Mouse (Mus musculus): Measurements from ENCODE around the gene Ubtf. TPM values are rescaled to one million over a fixed set of nuclear protein-coding genes. Genes with fewer than 3 reads are reported as not detected.

The Ubtf gene
- polyA plus RNA-seq, 1 experiment from 2014 or later = 65.5 TPM

- Histone ChIP-seq H3K9ac (ENCODE audit: low read depth, low read length) (no peak overlapping the region), H3K4me1 (ENCODE audit: control insufficient read depth, insufficient read depth, low read length) (no peaks in the 10 kb centered on the region), H3K27me3 (replicated peaks; ENCODE audit: control insufficient read depth, insufficient read depth, low read length) (0 out of 2 replicates have a peak, but pooled peaks cover 3% of the 10 kb centered on the region), H3K27ac (ENCODE audit: low read length) (no peak overlapping the region), H3K9me3 (ENCODE audit: control insufficient read depth, low read length) (no peaks in the 10 kb centered on the region), H3K4me3 (ENCODE audit: low read length) (no peak overlapping the region), H3K36me3 (ENCODE audit: control insufficient read depth, insufficient read depth, low read length) (no peaks in the 10 kb centered on the region), H3K4me2 (ENCODE audit: low read depth, low read length) (no peak overlapping the region)
- 71% methylated on average over 10 of the region's 10 CpGs for WGBS
- ATAC-seq = no peak
Measured at GRCm38 (mm10) chr11:102358365-102358764, 38.8 kb upstream of the Ubtf start.

- no peaks in the 10 kb centered on the region for H3K4me1 ChIP-seq (ENCODE audit: control insufficient read depth, insufficient read depth, low read length)
- H3K36me3 ChIP-seq (ENCODE audit: control insufficient read depth, insufficient read depth, low read length) = no peaks in the 10 kb centered on the region
- no peak overlapping the region for H3K4me2 ChIP-seq (ENCODE audit: low read depth, low read length)
- 0 out of 2 replicates have a peak, but pooled peaks cover 3% of the 10 kb centered on the region for H3K27me3 ChIP-seq (replicated peaks; ENCODE audit: control insufficient read depth, insufficient read depth, low read length)
- H3K9ac ChIP-seq (ENCODE audit: low read depth, low read length) = no peak overlapping the region
- no peaks in the 10 kb centered on the region for H3K9me3 ChIP-seq (ENCODE audit: control insufficient read depth, low read length)
- H3K27ac ChIP-seq (ENCODE audit: low read length) = no peak overlapping the region
- ATAC-seq = no peak
- WGBS = 64% methylated on average over 31 of the region's 31 CpGs
- H3K4me3 ChIP-seq (ENCODE audit: low read length) = no peak overlapping the region
Measured at GRCm38 (mm10) chr11:102356636-102357350, 37.3 kb upstream of the Ubtf start.

GRCm38 (mm10) chr11:102356190-102356589 is 36.6 kb upstream of the Ubtf start:
- Histone ChIP-seq H3K27me3 (replicated peaks; ENCODE audit: control insufficient read depth, insufficient read depth, low read length) (0 out of 2 replicates have a peak, but pooled peaks cover 3% of the 10 kb centered on the region), H3K36me3 (ENCODE audit: control insufficient read depth, insufficient read depth, low read length) (no peaks in the 10 kb centered on the region), H3K9me3 (ENCODE audit: control insufficient read depth, low read length) (no peaks in the 10 kb centered on the region), H3K4me2 (ENCODE audit: low read depth, low read length) (no peak overlapping the region), H3K9ac (ENCODE audit: low read depth, low read length) (no peak overlapping the region), H3K4me1 (ENCODE audit: control insufficient read depth, insufficient read depth, low read length) (no peaks in the 10 kb centered on the region), H3K4me3 (ENCODE audit: low read length) (no peak overlapping the region), H3K27ac (ENCODE audit: low read length) (no peak overlapping the region)
- no peak for ATAC-seq
- WGBS = 78% methylated on average over 12 of the region's 12 CpGs

GRCm38 (mm10) chr11:102355501-102355900 is 36.0 kb upstream of the Ubtf start:
- Histone ChIP-seq H3K4me3 (ENCODE audit: low read length) (no peak overlapping the region), H3K27ac (ENCODE audit: low read length) (no peak overlapping the region), H3K9me3 (ENCODE audit: control insufficient read depth, low read length) (no peaks in the 10 kb centered on the region), H3K4me2 (ENCODE audit: low read depth, low read length) (no peak overlapping the region), H3K27me3 (replicated peaks; ENCODE audit: control insufficient read depth, insufficient read depth, low read length) (0 out of 2 replicates have a peak, but pooled peaks cover 3% of the 10 kb centered on the region), H3K4me1 (ENCODE audit: control insufficient read depth, insufficient read depth, low read length) (no peaks in the 10 kb centered on the region), H3K36me3 (ENCODE audit: control insufficient read depth, insufficient read depth, low read length) (no peaks in the 10 kb centered on the region), H3K9ac (ENCODE audit: low read depth, low read length) (no peak overlapping the region)
- WGBS = 86% methylated on average over 3 of the region's 3 CpGs
- ATAC-seq = no peak

- H3K4me2 ChIP-seq (ENCODE audit: low read depth, low read length) = no peak overlapping the region
- peaks cover 5% of the 10 kb centered on the region for H3K4me1 ChIP-seq (ENCODE audit: control insufficient read depth, insufficient read depth, low read length)
- no peak overlapping the region for H3K27ac ChIP-seq (ENCODE audit: low read length)
- no peaks in the 10 kb centered on the region for H3K9me3 ChIP-seq (ENCODE audit: control insufficient read depth, low read length)
- no peak overlapping the region for H3K4me3 ChIP-seq (ENCODE audit: low read length)
- 31% methylated on average over 8 of the region's 8 CpGs for WGBS
- no peaks in the 10 kb centered on the region for H3K36me3 ChIP-seq (ENCODE audit: control insufficient read depth, insufficient read depth, low read length)
- 0 out of 2 replicates have a peak, but pooled peaks cover 3% of the 10 kb centered on the region for H3K27me3 ChIP-seq (replicated peaks; ENCODE audit: control insufficient read depth, insufficient read depth, low read length)
- ATAC-seq = no peak
- H3K9ac ChIP-seq (ENCODE audit: low read depth, low read length) = no peak overlapping the region
Measured at GRCm38 (mm10) chr11:102353021-102353431, 33.5 kb upstream of the Ubtf start.

- Histone ChIP-seq H3K9me3 (ENCODE audit: control insufficient read depth, low read length) (no peaks in the 10 kb centered on the region), H3K27me3 (replicated peaks; ENCODE audit: control insufficient read depth, insufficient read depth, low read length) (0 out of 2 replicates have a peak, but pooled peaks cover 3% of the 10 kb centered on the region), H3K9ac (ENCODE audit: low read depth, low read length) (no peak overlapping the region), H3K4me2 (ENCODE audit: low read depth, low read length) (no peak overlapping the region), H3K4me3 (ENCODE audit: low read length) (no peak overlapping the region), H3K4me1 (ENCODE audit: control insufficient read depth, insufficient read depth, low read length) (peaks cover 5% of the 10 kb centered on the region), H3K27ac (ENCODE audit: low read length) (no peak overlapping the region), H3K36me3 (ENCODE audit: control insufficient read depth, insufficient read depth, low read length) (no peaks in the 10 kb centered on the region)
- no peak for ATAC-seq
- 51% methylated on average over 5 of the region's 5 CpGs for WGBS
Measured at GRCm38 (mm10) chr11:102352378-102352777, 32.8 kb upstream of the Ubtf start.

- Histone ChIP-seq H3K27me3 (replicated peaks; ENCODE audit: control insufficient read depth, insufficient read depth, low read length) (0 out of 2 replicates have a peak, but pooled peaks cover 3% of the 10 kb centered on the region), H3K27ac (ENCODE audit: low read length) (no peak overlapping the region), H3K36me3 (ENCODE audit: control insufficient read depth, insufficient read depth, low read length) (no peaks in the 10 kb centered on the region), H3K4me2 (ENCODE audit: low read depth, low read length) (no peak overlapping the region), H3K4me1 (ENCODE audit: control insufficient read depth, insufficient read depth, low read length) (peaks cover 5% of the 10 kb centered on the region), H3K9ac (ENCODE audit: low read depth, low read length) (no peak overlapping the region), H3K9me3 (ENCODE audit: control insufficient read depth, low read length) (no peaks in the 10 kb centered on the region), H3K4me3 (ENCODE audit: low read length) (no peak overlapping the region)
- no peak for ATAC-seq
- WGBS = 87% methylated on average over 17 of the region's 17 CpGs
Measured at GRCm38 (mm10) chr11:102350981-102351523, 31.5 kb upstream of the Ubtf start.

- Histone ChIP-seq H3K9ac (ENCODE audit: low read depth, low read length) (no peak overlapping the region), H3K4me1 (ENCODE audit: control insufficient read depth, insufficient read depth, low read length) (peaks cover 5% of the 10 kb centered on the region), H3K36me3 (ENCODE audit: control insufficient read depth, insufficient read depth, low read length) (no peaks in the 10 kb centered on the region), H3K4me3 (ENCODE audit: low read length) (no peak overlapping the region), H3K27me3 (replicated peaks; ENCODE audit: control insufficient read depth, insufficient read depth, low read length) (0 out of 2 replicates have a peak, but pooled peaks cover 3% of the 10 kb centered on the region), H3K9me3 (ENCODE audit: control insufficient read depth, low read length) (no peaks in the 10 kb centered on the region), H3K4me2 (ENCODE audit: low read depth, low read length) (no peak overlapping the region), H3K27ac (ENCODE audit: low read length) (no peak overlapping the region)
- no peak for ATAC-seq
- WGBS = 82% methylated on average over 4 of the region's 4 CpGs
Measured at GRCm38 (mm10) chr11:102350416-102350815, 30.9 kb upstream of the Ubtf start.

GRCm38 (mm10) chr11:102349189-102349954 is 29.8 kb upstream of the Ubtf start:
- Histone ChIP-seq H3K9me3 (ENCODE audit: control insufficient read depth, low read length) (no peaks in the 10 kb centered on the region), H3K27me3 (replicated peaks; ENCODE audit: control insufficient read depth, insufficient read depth, low read length) (0 out of 2 replicates have a peak, but pooled peaks cover 3% of the 10 kb centered on the region), H3K9ac (ENCODE audit: low read depth, low read length) (no peak overlapping the region), H3K27ac (ENCODE audit: low read length) (no peak overlapping the region), H3K36me3 (ENCODE audit: control insufficient read depth, insufficient read depth, low read length) (no peaks in the 10 kb centered on the region), H3K4me1 (ENCODE audit: control insufficient read depth, insufficient read depth, low read length) (peaks cover 5% of the 10 kb centered on the region), H3K4me3 (ENCODE audit: low read length) (no peak overlapping the region), H3K4me2 (ENCODE audit: low read depth, low read length) (no peak overlapping the region)
- 82% methylated on average over 3 of the region's 3 CpGs for WGBS
- peak; percentile 66 for ATAC-seq
